Mouse (Mus musculus): Measurements from ENCODE around the gene Ttc37.

Gene Ttc37

GRCm38 (mm10) chr13:76098493-76099303 is at the start of gene Ttc37, which contains the start of gene Arsk:
Gene Ttc37 (plus strand): TSS chr13:76098734.
Gene Arsk (minus strand): TSS chr13:76098660.
- peak; percentile 97 for DNase-seq (ENCODE audit: low read depth, low spot score)

- DNase-seq (ENCODE audit: low read depth, low spot score), result no peak
Measured at GRCm38 (mm10) chr13:76055391-76056232, 42.9 kb upstream of the Ttc37 start.

GRCm38 (mm10) chr13:76056261-76056724 is 42.2 kb upstream of the Ttc37 start:
- peak; percentile 56 for DNase-seq (ENCODE audit: low read depth, low spot score)

- DNase-seq (ENCODE audit: low read depth, low spot score), result no peak
Measured at GRCm38 (mm10) chr13:76056896-76057266, 41.7 kb upstream of the Ttc37 start, which contains the start of gene Gpr150. Gene Gpr150 (minus strand): TSS chr13:76056996.

GRCm38 (mm10) chr13:76057267-76058069 is 41.1 kb upstream of the Ttc37 start:
- DNase-seq (ENCODE audit: low read depth, low spot score), result no peak

GRCm38 (mm10) chr13:76059591-76059990 is 38.9 kb upstream of the Ttc37 start:
- no peak for DNase-seq (ENCODE audit: low read depth, low spot score)

GRCm38 (mm10) chr13:76062126-76062525 is 36.4 kb upstream of the Ttc37 start:
- DNase-seq (ENCODE audit: low read depth, low spot score), result no peak

- DNase-seq (ENCODE audit: low read depth, low spot score), result no peak
Measured at GRCm38 (mm10) chr13:76062569-76062968, 36.0 kb upstream of the Ttc37 start.

- no peak for DNase-seq (ENCODE audit: low read depth, low spot score)
Measured at GRCm38 (mm10) chr13:76063548-76063947, 35.0 kb upstream of the Ttc37 start.

- no peak for DNase-seq (ENCODE audit: low read depth, low spot score)
Measured at GRCm38 (mm10) chr13:76064363-76064945, 34.1 kb upstream of the Ttc37 start.

- no peak for DNase-seq (ENCODE audit: low read depth, low spot score)
Measured at GRCm38 (mm10) chr13:76074323-76074722, 24.2 kb upstream of the Ttc37 start.

- peak; percentile 10 for DNase-seq (ENCODE audit: low read depth, low spot score)
Measured at GRCm38 (mm10) chr13:76098116-76098492, 430 bp upstream of the Ttc37 start.

GRCm38 (mm10) chr13:76101989-76102388 is 3.5 kb downstream of the Ttc37 start:
- no peak for DNase-seq (ENCODE audit: low read depth, low spot score)

- DNase-seq (ENCODE audit: low read depth, low spot score), result no peak
Measured at GRCm38 (mm10) chr13:76109069-76109824, 10.7 kb downstream of the Ttc37 start.

- peak; percentile 17 for DNase-seq (ENCODE audit: low read depth, low spot score)
Measured at GRCm38 (mm10) chr13:76128799-76129198, 30.3 kb downstream of the Ttc37 start.

- no peak for DNase-seq (ENCODE audit: low read depth, low spot score)
Measured at GRCm38 (mm10) chr13:76132415-76132814, 33.9 kb downstream of the Ttc37 start.

GRCm38 (mm10) chr13:76138862-76139261 is 40.3 kb downstream of the Ttc37 start:
- DNase-seq (ENCODE audit: low read depth, low spot score), result no peak

- no peak for DNase-seq (ENCODE audit: low read depth, low spot score)
Measured at GRCm38 (mm10) chr13:76141117-76141808, 42.7 kb downstream of the Ttc37 start.

- DNase-seq (ENCODE audit: low read depth, low spot score), result no peak
Measured at GRCm38 (mm10) chr13:76150483-76150882, 51.9 kb downstream of the Ttc37 start.

GRCm38 (mm10) chr13:76157099-76157498 is 58.6 kb downstream of the Ttc37 start:
- DNase-seq (ENCODE audit: low read depth, low spot score), result no peak

All from telencephalon, adult 2 months (tissue).